Mouse (Mus musculus) liver, embryonic 14.5 days (tissue): Measurements from ENCODE around the gene Xpnpep2. TPM values are rescaled to one million over a fixed set of nuclear protein-coding genes. Genes with fewer than 3 reads are reported as not detected.

Experiments used
- ATAC-seq: fragments of 200-750 bp; cut with Nextera tagmentation; 2 replicates; pipeline ENCODE4 v1.8.0; 2017; ENCODE audit warnings: moderate number of reproducible peaks, mild to moderate bottlenecking, moderate library complexity; ENCODE audit not compliant: insufficient read depth
- DNase-seq, 3 experiments: peaks; one replicate each; pipeline ENCODE4 v3.0.0-alpha.2; 2012 to 2013; ENCODE audit warnings: low read depth in 3 of 3, low spot score in 3 of 3
- H3K27ac ChIP-seq: fragments of 300-500 bp; sonication (generic); 2 replicates; pipeline ENCODE4 v1.5.1; 2014; ENCODE audit warnings: moderate library complexity, mild to moderate bottlenecking, control low read depth, inconsistent platforms
- H3K27me3 ChIP-seq: fragments of 300-500 bp; sonication (generic); 2 replicates; pipeline ENCODE4 v1.6.1; 2014; ENCODE audit warnings: mild to moderate bottlenecking, low read length, moderate library complexity; ENCODE audit not compliant: control insufficient read depth, insufficient read depth
- H3K36me3 ChIP-seq: fragments of 300-500 bp; sonication (generic); replicated peaks from 2 replicates; pipeline ENCODE4 v1.6.1; 2014; ENCODE audit warnings: low read depth; ENCODE audit not compliant: control insufficient read depth, insufficient read depth
- H3K4me1 ChIP-seq, 2 experiments: fragments of 200-500 bp in 1 of 2; fragments of 300-500 bp in 1 of 2; sonication (generic) in 1 of 2; replicated peaks; 2 replicates each; pipeline ENCODE4 v1.6.1; 2012 to 2014; ENCODE audit warnings: antibody characterized with exemption in 1 of 2, inconsistent platforms in 1 of 2, low read length in 1 of 2; ENCODE audit not compliant: control insufficient read depth in 2 of 2, insufficient read depth in 2 of 2
- H3K4me2 ChIP-seq: fragments of 300-500 bp; sonication (generic); 2 replicates; pipeline ENCODE4 v1.6.1; 2014; ENCODE audit warnings: low read depth, mild to moderate bottlenecking, control low read depth, moderate library complexity
- H3K4me3 ChIP-seq, 2 experiments: fragments of 200-500 bp in 1 of 2; fragments of 300-500 bp in 1 of 2; sonication (generic) in 1 of 2; 2 replicates each; pipeline ENCODE4 v1.5.1; 2012 to 2014; ENCODE audit warnings: low read depth in 2 of 2, low read length in 2 of 2, mild to moderate bottlenecking in 2 of 2, control low read depth in 1 of 2, inconsistent platforms in 1 of 2, moderate library complexity in 1 of 2; ENCODE audit not compliant: insufficient read depth in 1 of 2
- H3K9ac ChIP-seq: fragments of 300-500 bp; sonication (generic); replicated peaks from 2 replicates; pipeline ENCODE4 v1.6.1; 2014; ENCODE audit warnings: mild to moderate bottlenecking, control low read depth, moderate library complexity
- H3K9me3 ChIP-seq: fragments of 300-500 bp; sonication (generic); 2 replicates; pipeline ENCODE4 v1.6.1; 2016; ENCODE audit warnings: low read length, mixed read lengths; ENCODE audit not compliant: control insufficient read depth
- CTCF ChIP-seq: IDR thresholded peaks from 2 replicates; pipeline ENCODE4 v1.5.1; 2016; ENCODE audit warnings: antibody characterized with exemption, low read depth, control low read depth
- EP300 ChIP-seq: IDR thresholded peaks from 2 replicates; pipeline ENCODE4 v1.6.1; 2016; ENCODE audit warnings: antibody characterized with exemption, low read depth
- WGBS: fragments of 180-500 bp; shearing (Covaris S2); extraction: QIAGEN DNeasy Blood & Tissue Kit; methylation state at CpG from one replicate; pipeline ENCODE4 v1.1.7; 2014; ENCODE audit not compliant: insufficient replicate concordance; 5-methylcytosine and 5-hydroxymethylcytosine counted together
- polyA plus RNA-seq, 2 experiments: library from polyadenylated mRNA; depleted of rRNA in 1 of 2; stranded (reverse) in 1 of 2; unstranded in 1 of 2; fragments of >200 nt; fragmentation: Nextera tagmentation in 1 of 2; extraction: Ambion mirVana in 1 of 2; gene quantifications; 2 replicates each; pipeline versions ENCODE4 v1.2.1 to v1.2.3; 2012 to 2014

Xpnpep2 gene
- polyA plus RNA-seq (2012; rRNA removed) (0.01 TPM in 1 of 2 replicates, not detected in the other), polyA plus RNA-seq (2014; fragmentation: Nextera tagmentation; extraction: Ambion mirVana) (0.23 TPM in 1 of 2 replicates, not detected in the other)

DNA sequence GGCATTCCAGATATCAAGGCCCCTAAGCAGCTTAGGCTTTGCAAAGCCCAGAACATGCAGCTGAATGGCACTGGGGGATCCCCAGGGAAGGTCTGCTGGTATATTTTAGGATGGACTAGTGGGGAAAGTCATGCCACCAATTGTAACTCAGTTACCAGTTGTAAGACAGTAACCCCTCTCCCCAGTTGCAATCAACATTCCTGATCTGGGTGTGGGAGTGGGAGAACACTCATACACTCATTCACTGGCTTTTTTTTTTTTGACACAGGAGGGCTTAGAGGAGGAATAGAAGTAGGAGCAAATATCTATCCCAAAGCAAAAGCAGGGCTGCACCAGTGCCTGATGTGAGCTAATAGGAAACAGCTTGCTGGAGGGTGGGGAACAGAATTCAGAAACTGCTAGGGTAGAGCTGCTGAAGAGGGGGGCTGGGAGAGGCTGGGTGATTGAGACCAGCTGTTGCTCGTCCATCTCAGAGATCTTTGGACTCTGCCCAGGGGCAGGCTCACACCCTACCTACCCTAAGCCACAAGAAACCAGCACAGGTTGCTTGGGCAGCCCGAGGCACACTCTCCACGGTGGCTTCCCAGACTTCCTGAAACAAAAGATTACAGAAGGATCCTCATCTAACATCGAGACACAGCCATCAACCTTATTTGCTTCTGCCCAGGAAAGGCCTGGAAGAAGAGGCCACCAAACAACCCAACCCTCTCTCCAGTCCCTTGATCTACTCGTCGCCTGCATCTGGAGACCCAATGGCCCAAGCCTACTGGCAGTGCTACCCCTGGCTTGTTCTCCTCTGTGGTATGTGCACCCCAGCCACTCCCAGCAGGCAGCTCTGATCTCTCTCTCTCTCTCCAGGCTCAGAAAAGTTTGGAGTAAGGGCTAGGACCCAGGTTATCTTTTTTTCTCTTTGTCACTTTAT lies at the start of gene Xpnpep2:
Gene Xpnpep2 (plus strand): TSS at position 332 of the 922 bp plus-strand sequence.
- H3K36me3 ChIP-seq, result no peaks in the 10 kb centered on the region
- whole genome bisulfite sequencing, result 30% methylated on average over 6 of the region's 6 CpGs
- no peaks in the 10 kb centered on the region for H3K4me1 ChIP-seq
- DNase-seq, result no peak
- H3K9me3 ChIP-seq, result no peaks in the 10 kb centered on the region
- H3K27me3 ChIP-seq, result no peaks in the 10 kb centered on the region
- no peak within 1 kb of the TSS for H3K27ac ChIP-seq
- H3K4me3 ChIP-seq, result no peak within 1 kb of the TSS
- H3K4me2 ChIP-seq, result no peak within 1 kb of the TSS
- no peak within 1 kb of the TSS for H3K9ac ChIP-seq
- ATAC-seq, result no peak
- no peak for TF ChIP-seq EP300
- TF ChIP-seq CTCF, result no peak

DNA sequence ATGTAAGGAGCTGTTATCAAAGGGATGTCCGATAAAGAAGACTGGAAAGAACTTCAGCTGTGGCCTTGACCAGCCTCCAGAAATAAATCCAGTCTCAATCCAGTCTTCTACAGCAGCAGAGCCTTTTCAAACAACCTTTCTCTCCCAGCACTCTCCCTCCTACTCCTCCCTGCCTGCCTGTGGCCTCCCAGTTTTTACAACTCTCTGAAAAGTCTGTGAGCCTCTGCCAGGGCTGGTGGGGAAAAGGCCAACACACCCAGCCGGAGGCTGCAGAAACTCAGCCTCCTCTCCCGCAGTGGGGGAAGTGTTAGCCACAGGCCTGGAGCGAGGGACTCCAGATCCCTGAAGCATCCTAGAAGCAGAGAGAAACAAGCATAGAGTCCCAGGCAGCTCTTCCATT lies 46.0 kb upstream of the Xpnpep2 start:
- Histone ChIP-seq H3K9me3 (no peaks in the 10 kb centered on the region), H3K36me3 (no peaks in the 10 kb centered on the region), H3K4me2 (no peak overlapping the region), H3K4me1 (no peaks in the 10 kb centered on the region), H3K4me3 (no peak overlapping the region), H3K9ac (no peak overlapping the region), H3K27me3 (no peaks in the 10 kb centered on the region), H3K27ac (no peak overlapping the region)
- WGBS, result 75% methylated on average over 4 of the region's 4 CpGs
- ATAC-seq, result no peak
- no peak for DNase-seq
- TF ChIP-seq EP300, result no peak
- TF ChIP-seq CTCF, result no peak

DNA sequence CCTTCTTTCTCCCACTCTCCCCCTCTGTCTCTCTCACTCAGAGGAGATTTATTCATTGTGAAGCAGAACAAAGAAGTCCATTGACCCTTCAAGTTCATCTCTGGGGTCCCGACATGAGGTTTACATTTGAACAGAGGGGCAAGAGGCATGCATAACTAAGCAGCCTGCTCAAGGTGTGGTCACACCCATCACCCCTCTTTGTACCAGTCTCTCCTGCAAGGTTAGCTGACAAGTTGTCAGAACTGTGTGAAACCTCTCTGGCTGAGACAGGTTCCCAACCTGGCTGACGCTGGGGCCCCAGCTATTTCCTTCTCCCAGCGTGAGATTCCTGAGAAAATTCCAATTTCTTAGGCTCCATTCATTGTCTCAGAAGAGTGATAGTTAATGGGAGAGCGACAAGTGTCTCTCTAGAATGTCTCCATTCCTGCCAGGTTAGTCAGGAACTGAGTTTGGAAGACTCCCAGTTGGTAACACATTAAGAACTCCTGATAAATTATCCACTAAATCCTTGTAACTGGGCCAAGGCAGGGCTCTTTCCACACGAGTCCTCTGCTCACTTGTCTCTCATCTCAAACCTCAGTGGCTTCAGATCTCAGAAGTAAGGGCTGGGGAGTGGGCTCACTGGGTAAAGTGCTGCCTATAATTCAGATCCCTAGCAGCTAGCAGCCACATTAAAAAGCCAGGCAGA lies 44.2 kb upstream of the Xpnpep2 start:
- 36% methylated on average over 5 of the region's 5 CpGs for WGBS
- TF ChIP-seq CTCF (no peak), EP300 (no peak)
- Histone ChIP-seq H3K9ac (no peak overlapping the region), H3K4me1 (no peaks in the 10 kb centered on the region), H3K27me3 (no peaks in the 10 kb centered on the region), H3K9me3 (no peaks in the 10 kb centered on the region), H3K36me3 (no peaks in the 10 kb centered on the region), H3K4me2 (no peak overlapping the region), H3K4me3 (no peak overlapping the region), H3K27ac (no peak overlapping the region)
- ATAC-seq (no peak), DNase-seq (no peak)

DNA sequence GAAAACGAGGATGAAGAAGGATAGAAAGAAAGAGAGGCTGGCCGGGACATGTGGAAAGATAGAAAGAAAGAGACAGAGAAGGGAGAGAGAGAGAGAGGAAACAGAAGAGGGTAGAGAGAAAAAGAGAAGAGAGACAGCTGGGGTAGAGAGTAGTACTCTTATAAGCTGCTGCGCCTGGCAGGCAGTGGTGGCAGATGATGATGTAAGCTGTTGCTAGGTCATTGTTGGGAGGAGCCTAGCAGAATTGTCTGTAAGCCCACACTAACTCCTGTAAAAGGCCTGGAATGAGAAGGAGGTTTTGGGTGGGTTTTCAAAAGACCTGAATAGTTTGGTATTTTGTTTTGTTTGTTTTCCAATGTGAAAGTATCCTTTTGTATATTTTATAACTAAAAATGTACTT lies 41.6 kb upstream of the Xpnpep2 start:
- no peaks in the 10 kb centered on the region for H3K4me1 ChIP-seq
- no peak overlapping the region for H3K4me2 ChIP-seq
- ATAC-seq (no peak), DNase-seq (no peak)
- H3K4me3 ChIP-seq, result no peak overlapping the region
- 57% methylated on average over 3 of the region's 3 CpGs for WGBS
- no peak for TF ChIP-seq EP300
- no peak for TF ChIP-seq CTCF
- no peak overlapping the region for H3K27ac ChIP-seq
- H3K36me3 ChIP-seq, result no peaks in the 10 kb centered on the region
- H3K27me3 ChIP-seq, result no peaks in the 10 kb centered on the region
- H3K9ac ChIP-seq, result no peak overlapping the region
- H3K9me3 ChIP-seq, result no peaks in the 10 kb centered on the region

DNA sequence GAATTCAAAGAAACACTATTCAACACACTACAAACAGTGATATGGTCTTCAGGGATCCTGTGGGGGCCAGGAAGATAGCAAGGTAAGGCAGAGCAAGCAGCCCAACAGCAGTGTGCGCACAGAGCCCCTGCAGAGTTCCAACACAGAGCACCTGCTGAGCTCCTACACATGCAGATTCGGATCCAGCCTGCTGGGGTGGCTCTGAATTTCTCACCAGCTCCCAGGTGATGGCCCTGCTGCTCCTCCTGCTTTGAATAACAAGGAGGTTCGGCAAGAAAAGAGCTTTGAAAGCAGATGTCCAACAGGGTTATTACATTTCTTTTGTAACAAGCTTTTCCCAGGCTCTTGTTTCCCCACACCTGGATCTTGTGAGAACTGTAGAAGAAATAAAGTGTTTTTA lies 36.6 kb upstream of the Xpnpep2 start:
- Histone ChIP-seq H3K27me3 (no peaks in the 10 kb centered on the region; the same call in 1 of the 2 replicates), H3K36me3 (no peaks in the 10 kb centered on the region), H3K27ac (no peak overlapping the region), H3K4me2 (no peak overlapping the region), H3K4me3 (no peak overlapping the region), H3K4me1 (no peaks in the 10 kb centered on the region), H3K9ac (no peak overlapping the region), H3K9me3 (no peaks in the 10 kb centered on the region)
- WGBS, result 40% methylated on average over 3 of the region's 3 CpGs
- no peak for TF ChIP-seq EP300
- TF ChIP-seq CTCF, result no peak
- ATAC-seq, result no peak
- no peak for DNase-seq
